In the genomic region with DNA sequence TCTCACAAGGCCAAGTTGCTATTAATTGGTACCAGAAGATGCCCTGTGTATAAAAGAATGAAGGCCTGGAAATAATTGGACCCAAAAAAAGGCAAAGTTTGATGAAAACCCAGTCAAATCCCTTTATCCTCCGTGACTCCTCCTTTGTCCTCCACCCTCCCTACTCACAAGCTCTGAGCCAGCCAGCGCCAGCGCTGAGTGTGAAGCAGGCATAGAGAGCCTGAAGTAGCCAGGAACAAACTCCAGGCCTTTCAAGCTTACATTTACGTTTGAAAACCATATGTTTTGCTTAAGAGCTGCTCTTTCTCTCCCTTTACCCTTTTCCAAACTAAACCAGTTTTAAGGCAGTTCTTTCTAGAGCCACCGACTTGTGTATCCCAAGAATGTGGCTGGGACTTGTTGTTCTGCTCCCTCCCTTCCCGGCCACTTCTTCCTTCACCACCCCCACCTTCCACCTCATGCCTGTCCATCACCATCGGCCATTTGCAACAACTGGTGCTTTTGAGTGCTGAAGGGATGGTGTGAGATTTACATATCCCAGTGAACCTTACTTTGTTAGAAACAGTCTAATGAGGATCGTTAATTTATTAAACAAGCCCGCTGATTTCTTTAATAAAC, we compare ENCODE assay signal across 23 mouse cellular contexts. TPM values are rescaled to one million over a fixed set of nuclear protein-coding genes. Genes with fewer than 3 reads are reported as not detected.
DNase-seq lines count a peak whose midpoint lies in the region; ATAC-seq and TF ChIP-seq lines count a peak whose summit lies in the region.
"Had no signal": no experiment of that assay in that cellular context is flagged by ENCODE, and none has a peak within 500 bp of the region (broad histone marks: within the 10 kb centered on the region; RNA-seq: fewer than 3 reads in every experiment).

No protein-coding gene starts in this region.

- peaks cover 33% of the 10 kb centered on the region for H3K4me1 ChIP-seq in forebrain, embryonic 10.5 days
- H3K4me1 ChIP-seq in forebrain, embryonic 11.5 days (replicated peaks; ENCODE audit: control insufficient read depth, insufficient read depth, low read length): no peaks in the 10 kb centered on the region
- H3K4me1 ChIP-seq in hindbrain, embryonic 16.5 days (ENCODE audit: control insufficient read depth, insufficient read depth, low read depth, low read length): no peaks in the 10 kb centered on the region
- H3K4me1 ChIP-seq in hindbrain, postnatal 0 days (ENCODE audit: insufficient read depth, low read length): no peaks in the 10 kb centered on the region
- peaks cover 14% of the 10 kb centered on the region; the same call in 1 of the 2 replicates for H3K4me1 ChIP-seq in midbrain, embryonic 13.5 days (replicated peaks)
- H3K4me1 ChIP-seq: heart, embryonic 13.5 days; liver, embryonic 13.5 days; lung, embryonic 15.5 days had no signal

- peak overlapping the region; percentile 54; the same call in 1 of the 2 replicates for H3K27ac ChIP-seq in forebrain, embryonic 10.5 days
- no peak overlapping the region for H3K27ac ChIP-seq in forebrain, embryonic 11.5 days (ENCODE audit: low read depth, low read length)
- H3K27ac ChIP-seq in hindbrain, embryonic 16.5 days (ENCODE audit: low read depth, low read length): no peak overlapping the region
- no peak overlapping the region for H3K27ac ChIP-seq in hindbrain, postnatal 0 days
- no peak overlapping the region for H3K27ac ChIP-seq in midbrain, embryonic 13.5 days
- H3K27ac ChIP-seq: heart, embryonic 13.5 days; limb, embryonic 12.5 days; liver, embryonic 13.5 days; lung, embryonic 15.5 days; macrophage; neural tube, embryonic 13.5 days had no signal

- ATAC-seq in forebrain, embryonic 11.5 days (replicated peaks; ENCODE audit: low FRiP score): no peak
- ATAC-seq in hindbrain, embryonic 16.5 days: 0 out of 2 replicates have a peak, but pooled peaks have one; percentile 53
- ATAC-seq in hindbrain, postnatal 0 days: no peak
- ATAC-seq in midbrain, embryonic 13.5 days: peak; percentile 76
- ATAC-seq: inflammation-experienced regulatory T-cells, adult 6 months had no signal

- no peak for TF ChIP-seq CTCF in hindbrain, postnatal 0 days (IDR thresholded peaks at IDR 0.05; ENCODE audit: low read depth)
- no peak for TF ChIP-seq CTCF in brain, embryonic 14.5 days (IDR thresholded peaks at IDR 0.05; ENCODE audit: borderline replicate concordance, extremely low read depth, insufficient read depth, insufficient read length)

- no peak for TF ChIP-seq POLR2A in brain, embryonic 14.5 days (IDR thresholded peaks at IDR 0.05; ENCODE audit: borderline replicate concordance, extremely low read depth, insufficient read depth, insufficient read length, poor library complexity, severe bottlenecking)

- no peaks in the 10 kb centered on the region for H3K27me3 ChIP-seq in forebrain, embryonic 10.5 days (ENCODE audit: poor library complexity, severe bottlenecking)
- no peaks in the 10 kb centered on the region for H3K27me3 ChIP-seq in forebrain, embryonic 11.5 days (ENCODE audit: control insufficient read depth, insufficient read depth, low read length)
- no peaks in the 10 kb centered on the region for H3K27me3 ChIP-seq in hindbrain, embryonic 16.5 days (replicated peaks; ENCODE audit: control insufficient read depth, insufficient read depth, low read length)
- H3K27me3 ChIP-seq in hindbrain, postnatal 0 days (ENCODE audit: insufficient read depth, low read length): no peaks in the 10 kb centered on the region
- H3K27me3 ChIP-seq in midbrain, embryonic 13.5 days: no peaks in the 10 kb centered on the region
- H3K27me3 ChIP-seq: heart, embryonic 13.5 days; limb, embryonic 12.5 days; liver, embryonic 13.5 days; lung, embryonic 15.5 days; neural tube, embryonic 13.5 days had no signal

- no peak overlapping the region for H3K4me2 ChIP-seq in forebrain, embryonic 11.5 days (ENCODE audit: low read depth, low read length, severe bottlenecking)
- no peak overlapping the region for H3K4me2 ChIP-seq in hindbrain, embryonic 16.5 days (ENCODE audit: low read length)
- no peak overlapping the region for H3K4me2 ChIP-seq in hindbrain, postnatal 0 days (ENCODE audit: low read depth, low read length)
- no peak overlapping the region for H3K4me2 ChIP-seq in midbrain, embryonic 13.5 days (replicated peaks)
- H3K4me2 ChIP-seq: heart, embryonic 13.5 days; limb, embryonic 12.5 days; liver, embryonic 13.5 days; lung, embryonic 15.5 days; neural tube, embryonic 13.5 days had no signal

- H3K36me3 ChIP-seq in forebrain, embryonic 10.5 days (replicated peaks): no peaks in the 10 kb centered on the region
- H3K36me3 ChIP-seq in forebrain, embryonic 11.5 days (ENCODE audit: control insufficient read depth, insufficient read depth, low read length): no peaks in the 10 kb centered on the region
- H3K36me3 ChIP-seq in hindbrain, embryonic 16.5 days (ENCODE audit: control insufficient read depth, insufficient read depth, low read length): no peaks in the 10 kb centered on the region
- no peaks in the 10 kb centered on the region for H3K36me3 ChIP-seq in hindbrain, postnatal 0 days (ENCODE audit: insufficient read depth, low read length)
- no peaks in the 10 kb centered on the region for H3K36me3 ChIP-seq in midbrain, embryonic 13.5 days
- H3K36me3 ChIP-seq: liver, embryonic 13.5 days; lung, embryonic 15.5 days; neural tube, embryonic 13.5 days had no signal

- peak; percentile 18 for DNase-seq in forebrain, embryonic 10.5 days (ENCODE audit: extremely low spot score, low spot score)
- DNase-seq in forebrain, embryonic 11.5 days (ENCODE audit: low spot score): no peak
- DNase-seq in hindbrain, postnatal 0 days (ENCODE audit: low spot score): no peak
- peak; percentile 57 for DNase-seq in brain, embryonic 14.5 days (ENCODE audit: low read depth)
- DNase-seq in spleen, adult 12 weeks (ENCODE audit: low spot score): no peak
- DNase-seq: cerebellum, adult 11 months; cerebellum, postnatal 25 days; heart, postnatal 4 days; kidney, adult 8-10 months; kidney, postnatal 25 days; liver, embryonic 13.5 days; right cerebral cortex, postnatal 14 days; thymus, postnatal 14 days had no signal

- no peaks in the 10 kb centered on the region for H3K9me3 ChIP-seq in forebrain, embryonic 10.5 days
- no peaks in the 10 kb centered on the region for H3K9me3 ChIP-seq in forebrain, embryonic 11.5 days (ENCODE audit: control insufficient read depth, low read length)
- H3K9me3 ChIP-seq in hindbrain, embryonic 16.5 days (ENCODE audit: control insufficient read depth, low read length): no peaks in the 10 kb centered on the region
- no peaks in the 10 kb centered on the region for H3K9me3 ChIP-seq in hindbrain, postnatal 0 days (ENCODE audit: low read length)
- H3K9me3 ChIP-seq in midbrain, embryonic 13.5 days: no peaks in the 10 kb centered on the region
- H3K9me3 ChIP-seq: heart, embryonic 13.5 days; limb, embryonic 12.5 days; liver, embryonic 13.5 days; lung, embryonic 15.5 days; neural tube, embryonic 13.5 days had no signal

- H3K4me3 ChIP-seq in forebrain, embryonic 10.5 days: no peak overlapping the region
- H3K4me3 ChIP-seq in forebrain, embryonic 11.5 days (ENCODE audit: low read depth, low read length): no peak overlapping the region
- no peak overlapping the region for H3K4me3 ChIP-seq in hindbrain, embryonic 16.5 days (ENCODE audit: low read length)
- H3K4me3 ChIP-seq in hindbrain, postnatal 0 days (ENCODE audit: low read length): no peak overlapping the region
- H3K4me3 ChIP-seq in midbrain, embryonic 13.5 days (replicated peaks): no peak overlapping the region
- H3K4me3 ChIP-seq: heart, embryonic 13.5 days; limb, embryonic 12.5 days; liver, embryonic 13.5 days; lung, embryonic 15.5 days; neural tube, embryonic 13.5 days had no signal

- H3K9ac ChIP-seq in forebrain, embryonic 11.5 days (ENCODE audit: low read length): no peak overlapping the region
- no peak overlapping the region for H3K9ac ChIP-seq in hindbrain, embryonic 16.5 days (ENCODE audit: low read depth, low read length)
- H3K9ac ChIP-seq in hindbrain, postnatal 0 days (replicated peaks; ENCODE audit: low read length): no peak overlapping the region
- H3K9ac ChIP-seq in midbrain, embryonic 13.5 days (replicated peaks): no peak overlapping the region
- H3K9ac ChIP-seq: heart, embryonic 13.5 days; limb, embryonic 12.5 days; liver, embryonic 13.5 days; lung, embryonic 15.5 days; neural tube, embryonic 13.5 days had no signal

- 40% methylated on average over 9 of the region's 9 CpGs for WGBS in forebrain, embryonic 10.5 days
- 38% methylated on average over 9 of the region's 9 CpGs for WGBS in forebrain, embryonic 11.5 days
- 42% methylated on average over 9 of the region's 9 CpGs for WGBS in hindbrain, embryonic 16.5 days
- WGBS in hindbrain, postnatal 0 days: 43% methylated on average over 9 of the region's 9 CpGs
- 29% methylated on average over 9 of the region's 9 CpGs for WGBS in midbrain, embryonic 13.5 days

RNA-seq across cellular contexts. Expression of gene Myoc, which starts 29.2 kb away (rescaled TPM):
- polyA plus RNA-seq in forebrain, embryonic 10.5 days (2016; fragmentation: Nextera tagmentation; extraction: Ambion mirVana): not detected in 2 replicates
- not detected in 2 replicates for polyA plus RNA-seq in forebrain, embryonic 11.5 days (2014; fragmentation: Nextera tagmentation; extraction: Ambion mirVana)
- 0.10 and 0.12 TPM in 2 replicates for polyA plus RNA-seq in hindbrain, embryonic 16.5 days (2015; fragmentation: Nextera tagmentation; extraction: Ambion mirVana)
- 0.11 and 0.68 TPM in 2 replicates for total RNA-seq in hindbrain, postnatal 0 days (2014; rRNA removed)
- 0.53 and 0.71 TPM in 2 replicates for polyA plus RNA-seq in hindbrain, postnatal 0 days (2015; fragmentation: Nextera tagmentation; extraction: Ambion mirVana)
- polyA plus RNA-seq in brain, embryonic 14.5 days (2012; rRNA removed): 0.04 and 0.11 TPM in 2 replicates
- not detected in 2 replicates for polyA plus RNA-seq in midbrain, embryonic 13.5 days (2015; fragmentation: Nextera tagmentation; extraction: Ambion mirVana)
- total RNA-seq: MEL had no signal
- polyA plus RNA-seq: heart, embryonic 13.5 days; inflammation-experienced regulatory T-cells, adult 6 months; limb, embryonic 12.5 days; liver, embryonic 13.5 days; lung, embryonic 15.5 days; macrophage; neural tube, embryonic 13.5 days had no signal

RNA-seq across cellular contexts. Expression of gene Vamp4, which starts 39.4 kb away (rescaled TPM):
- 49.0 and 49.2 TPM in 2 replicates for polyA plus RNA-seq in forebrain, embryonic 10.5 days (2016; fragmentation: Nextera tagmentation; extraction: Ambion mirVana)
- polyA plus RNA-seq in forebrain, embryonic 11.5 days (2014; fragmentation: Nextera tagmentation; extraction: Ambion mirVana): 51.2 and 64.3 TPM in 2 replicates
- polyA plus RNA-seq in hindbrain, embryonic 16.5 days (2015; fragmentation: Nextera tagmentation; extraction: Ambion mirVana): 79.8 and 90.4 TPM in 2 replicates
- 23.6 and 24.7 TPM in 2 replicates for total RNA-seq in hindbrain, postnatal 0 days (2014; rRNA removed)
- polyA plus RNA-seq in hindbrain, postnatal 0 days (2015; fragmentation: Nextera tagmentation; extraction: Ambion mirVana): 77.7 and 78.2 TPM in 2 replicates
- polyA plus RNA-seq in brain, embryonic 14.5 days (2012; rRNA removed): 36.0 and 39.4 TPM in 2 replicates
- polyA plus RNA-seq in midbrain, embryonic 13.5 days (2015; fragmentation: Nextera tagmentation; extraction: Ambion mirVana): 66.6 and 70.7 TPM in 2 replicates

RNA-seq across cellular contexts. Expression of gene Myocos, which starts 48.3 kb away (rescaled TPM):
- not detected in 2 replicates for polyA plus RNA-seq in forebrain, embryonic 10.5 days (2016; fragmentation: Nextera tagmentation; extraction: Ambion mirVana)
- polyA plus RNA-seq in forebrain, embryonic 11.5 days (2014; fragmentation: Nextera tagmentation; extraction: Ambion mirVana): not detected in 2 replicates
- not detected in 2 replicates for polyA plus RNA-seq in hindbrain, embryonic 16.5 days (2015; fragmentation: Nextera tagmentation; extraction: Ambion mirVana)
- not detected in 2 replicates for total RNA-seq in hindbrain, postnatal 0 days (2014; rRNA removed)
- not detected in 2 replicates for polyA plus RNA-seq in hindbrain, postnatal 0 days (2015; fragmentation: Nextera tagmentation; extraction: Ambion mirVana)
- 0.19 TPM in 1 of 2 replicates, not detected in the other for polyA plus RNA-seq in brain, embryonic 14.5 days (2012; rRNA removed)
- not detected in 2 replicates for polyA plus RNA-seq in midbrain, embryonic 13.5 days (2015; fragmentation: Nextera tagmentation; extraction: Ambion mirVana)
- total RNA-seq: heart, postnatal 4 days; MEL had no signal
- polyA plus RNA-seq: gonadal fat pad, adult 2 months; heart, embryonic 13.5 days; inflammation-experienced regulatory T-cells, adult 6 months; limb, embryonic 12.5 days; liver, embryonic 13.5 days; lung, embryonic 15.5 days; macrophage; neural tube, embryonic 13.5 days had no signal

Comparison
In these comparisons a context has a peak if more than half of its experiments do, and no peak if none do; other contexts are left out.
1. DNase-seq: peak in forebrain, embryonic 10.5 days (single experiment) and brain, embryonic 14.5 days (single experiment); none in forebrain, embryonic 11.5 days (single experiment), hindbrain, postnatal 0 days (single experiment) and spleen, adult 12 weeks (single experiment).
2. ATAC-seq: peak in hindbrain, embryonic 16.5 days (single experiment) and midbrain, embryonic 13.5 days (single experiment); none in forebrain, embryonic 11.5 days (single experiment) and hindbrain, postnatal 0 days (single experiment).